Mouse (Mus musculus) embryonic fibroblast, embryonic 13.5 days (primary cell): ENCODE results near the gene Gch1. TPM values are rescaled to one million over a fixed set of nuclear protein-coding genes. Genes with fewer than 3 reads are reported as not detected.

Experiments used
- H3K27ac ChIP-seq: 2 replicates; pipeline ENCODE4 v1.5.1; 2012; ENCODE audit warnings: low read length, control low read depth, inconsistent platforms; ENCODE audit not compliant: insufficient read depth
- H3K4me1 ChIP-seq: 2 replicates; pipeline ENCODE4 v1.6.1; 2011; ENCODE audit warnings: low read length; ENCODE audit not compliant: control insufficient read depth, insufficient read depth
- H3K4me3 ChIP-seq: 2 replicates; pipeline ENCODE4 v1.5.1; 2011; ENCODE audit warnings: mild to moderate bottlenecking, control low read depth, low read length; ENCODE audit not compliant: insufficient read depth
- CTCF ChIP-seq: IDR thresholded peaks from 2 replicates; pipeline ENCODE4 v1.5.1; 2011; ENCODE audit warnings: mild to moderate bottlenecking, control low read depth, low read length, moderate library complexity, borderline replicate concordance; ENCODE audit not compliant: insufficient read depth
- POLR2A ChIP-seq: IDR thresholded peaks from 2 replicates; pipeline ENCODE4 v1.6.1; 2011; ENCODE audit warnings: low read depth, mild to moderate bottlenecking, control low read depth, low read length, moderate library complexity
- polyA plus RNA-seq: library from polyadenylated mRNA; stranded (reverse); fragments of >200 nt; gene quantifications from 2 replicates; pipeline ENCODE4 v1.2.4, GENCODE M21; 2011; ENCODE audit warnings: low read depth; ENCODE audit not compliant: missing spikeins, insufficient read length

The Gch1 gene
- polyA plus RNA-seq, 1 experiment = 3.1 TPM

DNA sequence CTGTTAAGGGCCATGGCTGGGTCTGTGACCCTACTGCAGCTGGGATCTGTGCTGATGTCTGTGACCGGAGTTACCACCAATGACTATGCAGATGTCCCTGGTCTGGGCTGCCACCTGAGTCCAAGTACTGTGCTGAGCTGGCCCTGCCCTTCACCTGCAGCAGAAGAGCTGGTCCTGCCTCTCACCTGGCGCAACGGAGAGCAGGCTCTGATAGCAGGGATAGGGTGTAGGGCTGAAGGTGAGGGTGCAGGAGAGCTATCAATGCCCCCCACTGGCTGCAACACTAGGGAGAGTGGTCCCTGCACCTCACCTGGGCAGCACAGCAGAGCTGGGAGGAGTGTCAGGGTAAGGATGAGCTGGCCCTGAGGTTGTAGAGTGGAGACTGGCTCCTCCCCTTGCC is 17.4 kb upstream of the Gch1 start:
- no peak overlapping the region for H3K4me3 ChIP-seq
- no peaks in the 10 kb centered on the region for H3K4me1 ChIP-seq
- no peak for TF ChIP-seq CTCF
- TF ChIP-seq POLR2A = no peak
- H3K27ac ChIP-seq = no peak overlapping the region

DNA sequence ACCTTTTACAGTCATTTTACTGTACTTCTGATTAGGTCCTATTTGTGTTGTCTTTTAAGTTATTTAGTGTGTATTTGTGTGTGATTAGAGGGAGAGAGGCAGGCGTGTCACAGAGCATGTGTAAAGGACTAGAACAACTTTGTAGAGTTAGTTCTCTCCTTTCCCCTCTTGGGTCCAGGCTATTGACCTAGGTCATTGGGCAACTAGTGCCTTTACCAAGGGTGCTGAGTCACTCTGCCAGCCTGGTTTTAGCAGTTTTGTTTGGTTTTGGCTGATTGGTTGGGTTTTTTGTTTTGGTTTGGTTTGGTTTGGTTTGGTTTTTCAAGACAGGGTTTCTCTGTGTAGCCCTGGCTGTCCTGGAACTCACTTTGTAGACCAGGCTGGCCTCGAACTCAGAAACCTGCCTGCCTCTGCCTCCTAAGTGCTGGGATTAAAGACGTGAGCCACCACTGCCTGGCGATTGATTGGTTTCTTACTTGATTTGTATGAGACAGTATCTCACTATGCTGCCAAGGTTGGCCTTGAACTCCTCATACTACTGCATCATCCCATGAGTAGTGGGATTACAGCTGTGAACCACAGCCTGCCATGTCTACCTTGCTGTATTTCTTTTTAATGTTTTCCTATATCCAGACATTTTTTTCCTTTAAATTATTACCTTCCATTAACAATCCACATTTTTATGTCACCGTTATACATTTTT is 16.2 kb upstream of the Gch1 start:
- TF ChIP-seq CTCF = no peak
- no peak for TF ChIP-seq POLR2A
- Histone ChIP-seq H3K4me3 (no peak overlapping the region), H3K27ac (no peak overlapping the region), H3K4me1 (no peaks in the 10 kb centered on the region)

DNA sequence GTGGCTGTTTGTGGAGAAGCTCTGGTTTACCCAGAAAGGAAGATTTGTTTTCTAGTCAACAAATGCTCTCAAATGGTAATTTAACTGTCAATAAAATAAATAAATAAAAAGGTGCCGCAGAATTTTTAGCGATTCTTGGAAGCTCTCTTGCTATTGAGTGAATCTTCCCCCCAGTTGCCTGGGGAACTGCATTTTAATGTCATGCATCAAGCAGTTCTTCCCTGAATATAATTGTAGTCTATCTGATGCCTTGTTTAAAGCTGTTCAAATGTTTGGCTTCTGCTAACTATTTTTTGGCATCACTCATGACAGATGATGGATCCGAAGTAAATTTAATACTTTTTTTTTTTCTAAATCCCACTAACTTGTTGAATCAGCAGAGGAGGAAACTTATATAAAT is 8.1 kb upstream of the Gch1 start:
- TF ChIP-seq POLR2A = no peak
- TF ChIP-seq CTCF = no peak
- H3K27ac ChIP-seq = no peak overlapping the region
- H3K4me3 ChIP-seq = no peak overlapping the region
- no peaks in the 10 kb centered on the region for H3K4me1 ChIP-seq

DNA sequence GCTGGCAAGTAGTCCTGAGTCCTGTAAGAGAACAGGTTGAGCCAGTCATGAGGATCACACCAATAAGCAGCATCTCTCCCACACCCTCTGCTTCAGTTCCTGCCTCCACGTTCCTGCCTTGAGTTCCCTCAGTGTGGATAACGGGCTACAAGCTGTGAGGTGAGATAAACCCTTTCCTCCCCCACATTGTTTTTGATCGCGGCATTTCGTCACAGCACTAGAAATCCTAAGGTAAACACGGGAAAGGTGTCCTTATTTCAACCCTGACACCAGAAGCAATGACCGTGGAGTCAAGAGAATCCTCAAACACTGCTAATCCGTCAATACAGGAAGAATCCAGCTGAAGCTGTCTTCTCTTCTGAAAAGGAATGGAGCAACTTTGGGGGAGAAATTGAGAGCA is 7.5 kb upstream of the Gch1 start:
- no peak overlapping the region for H3K27ac ChIP-seq
- H3K4me1 ChIP-seq = no peaks in the 10 kb centered on the region
- no peak overlapping the region for H3K4me3 ChIP-seq
- TF ChIP-seq POLR2A (no peak), CTCF (no peak)

DNA sequence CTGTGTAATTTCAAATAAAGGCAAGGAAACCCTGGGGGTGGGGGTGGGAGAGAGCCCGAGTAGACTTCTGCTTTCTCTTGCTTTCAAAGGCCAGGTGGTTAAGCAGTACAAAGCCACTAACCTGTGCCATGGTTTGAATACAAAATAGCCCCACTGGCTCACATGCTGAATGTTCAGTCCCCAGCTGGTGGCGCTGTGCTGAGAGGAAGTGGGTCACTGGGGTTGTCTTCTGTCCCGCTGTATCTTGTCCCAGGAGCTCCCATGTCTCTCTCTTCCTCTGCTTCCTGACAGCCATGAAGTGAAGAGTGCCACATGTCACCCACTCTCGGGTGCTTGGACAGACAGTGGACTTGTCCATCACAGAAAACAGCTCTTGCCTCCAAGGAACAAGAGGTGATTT is 4.9 kb upstream of the Gch1 start:
- Histone ChIP-seq H3K4me1 (no peaks in the 10 kb centered on the region), H3K4me3 (no peak overlapping the region), H3K27ac (no peak overlapping the region)
- TF ChIP-seq CTCF (no peak), POLR2A (no peak)

DNA sequence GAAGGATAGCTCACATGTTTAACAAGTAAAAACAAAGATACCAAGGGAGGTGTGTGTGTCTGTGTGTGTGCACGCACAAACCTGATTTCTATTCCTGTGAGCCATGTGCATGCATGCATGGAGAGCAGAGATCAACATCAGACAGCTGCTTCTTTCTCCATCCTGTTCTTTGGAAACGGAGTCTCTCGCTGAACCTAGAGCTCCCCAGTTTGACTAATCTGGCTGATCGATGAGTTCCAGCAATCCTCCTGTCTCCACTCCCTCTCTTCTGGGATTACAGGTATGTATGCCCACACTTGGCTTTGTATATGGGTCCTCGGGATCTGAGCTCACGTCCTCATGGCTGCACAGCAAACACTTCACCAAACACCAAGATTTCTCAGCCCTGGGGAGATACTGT is 4.3 kb upstream of the Gch1 start:
- TF ChIP-seq CTCF (no peak), POLR2A (no peak)
- Histone ChIP-seq H3K27ac (no peak overlapping the region), H3K4me3 (no peak overlapping the region), H3K4me1 (no peaks in the 10 kb centered on the region)

DNA sequence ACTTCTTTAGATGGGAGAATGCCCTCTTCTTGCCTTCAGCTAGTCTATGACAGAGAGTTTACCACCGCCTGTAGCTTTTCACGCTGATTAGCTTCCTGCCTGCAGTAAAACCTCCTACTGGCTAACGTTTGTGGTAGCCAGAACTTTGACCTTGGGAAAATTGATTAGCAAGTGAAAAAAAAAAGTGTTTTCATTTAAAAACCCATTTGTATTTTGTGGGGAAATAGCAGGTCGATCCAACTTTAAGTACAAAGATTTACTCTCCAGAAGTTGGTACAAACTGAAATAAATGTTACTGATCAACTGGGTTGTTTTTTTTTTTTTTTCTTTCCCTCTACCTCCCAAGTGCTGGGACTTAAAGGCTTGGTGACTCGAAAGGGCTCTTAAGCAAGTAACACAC is 2.6 kb upstream of the Gch1 start:
- TF ChIP-seq POLR2A (no peak), CTCF (no peak)
- Histone ChIP-seq H3K27ac (no peak overlapping the region), H3K4me3 (no peak overlapping the region), H3K4me1 (no peaks in the 10 kb centered on the region)

DNA sequence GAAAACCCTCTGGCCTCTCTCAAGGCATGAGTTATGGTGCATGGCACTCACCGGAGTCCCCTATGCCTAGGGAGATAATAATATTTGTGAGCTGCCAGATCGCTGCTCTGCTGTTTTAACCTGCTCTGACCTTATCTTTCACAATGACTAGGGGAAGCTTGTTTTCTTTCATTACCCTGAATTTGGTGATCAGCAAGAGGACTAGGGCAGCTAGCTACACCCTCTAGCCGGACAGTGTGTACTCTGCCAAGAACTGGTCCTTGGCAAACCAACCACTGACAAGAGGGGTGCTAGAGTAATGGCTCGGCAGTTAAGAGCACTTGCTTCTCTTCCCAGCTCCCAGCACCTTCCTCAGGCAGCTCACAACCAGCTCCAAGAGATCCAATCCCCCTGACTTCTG is 1.4 kb upstream of the Gch1 start:
- TF ChIP-seq CTCF = no peak
- no peak for TF ChIP-seq POLR2A

DNA sequence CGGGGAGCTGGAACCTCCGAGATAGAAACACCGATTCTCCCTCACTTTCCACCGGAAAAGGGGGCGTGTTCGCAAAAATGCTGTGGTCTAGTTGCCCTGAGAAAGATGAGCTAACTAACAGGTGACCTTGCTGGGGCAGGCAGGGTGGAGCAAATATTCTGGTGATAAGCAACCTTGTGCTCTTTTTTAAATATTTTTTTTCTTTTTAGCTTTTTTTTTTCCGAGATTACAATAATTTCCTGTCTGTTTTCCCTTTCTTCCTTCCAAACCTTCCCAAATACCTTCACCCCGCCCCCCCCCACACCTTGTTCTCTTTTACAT is 382 bp upstream of the Gch1 start:
- peak overlapping the region; percentile 86 for H3K4me3 ChIP-seq
- no peak overlapping the region for H3K27ac ChIP-seq
- H3K4me1 ChIP-seq = no peaks in the 10 kb centered on the region
- TF ChIP-seq POLR2A = no peak
- no peak for TF ChIP-seq CTCF

More for the DNA sequence above, 1.4 kb upstream of the Gch1 start:
- no peak overlapping the region for H3K27ac ChIP-seq
- no peaks in the 10 kb centered on the region for H3K4me1 ChIP-seq
- no peak overlapping the region for H3K4me3 ChIP-seq

DNA sequence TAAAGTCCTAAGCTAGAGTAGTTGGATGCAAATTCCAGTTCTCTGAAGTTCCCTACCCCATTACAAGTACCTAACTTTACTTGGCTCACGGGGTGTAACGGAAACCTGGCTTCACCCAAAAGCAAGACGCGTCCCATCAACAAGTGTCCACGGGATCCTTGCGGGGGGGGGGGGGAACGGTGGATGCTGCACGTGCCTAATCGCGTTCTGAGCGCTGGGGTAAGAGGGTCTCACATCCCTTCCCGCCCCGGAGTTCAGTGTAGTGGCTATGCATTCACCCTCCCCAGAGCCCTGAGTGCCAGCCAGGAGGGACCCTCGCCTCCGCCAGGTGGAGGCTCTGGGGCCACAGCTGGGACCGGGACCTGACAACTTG is 752 bp downstream of the Gch1 start:
- no peak overlapping the region for H3K27ac ChIP-seq
- H3K4me1 ChIP-seq = no peaks in the 10 kb centered on the region
- TF ChIP-seq CTCF (no peak), POLR2A (no peak)
- H3K4me3 ChIP-seq = peak overlapping the region; percentile 86

DNA sequence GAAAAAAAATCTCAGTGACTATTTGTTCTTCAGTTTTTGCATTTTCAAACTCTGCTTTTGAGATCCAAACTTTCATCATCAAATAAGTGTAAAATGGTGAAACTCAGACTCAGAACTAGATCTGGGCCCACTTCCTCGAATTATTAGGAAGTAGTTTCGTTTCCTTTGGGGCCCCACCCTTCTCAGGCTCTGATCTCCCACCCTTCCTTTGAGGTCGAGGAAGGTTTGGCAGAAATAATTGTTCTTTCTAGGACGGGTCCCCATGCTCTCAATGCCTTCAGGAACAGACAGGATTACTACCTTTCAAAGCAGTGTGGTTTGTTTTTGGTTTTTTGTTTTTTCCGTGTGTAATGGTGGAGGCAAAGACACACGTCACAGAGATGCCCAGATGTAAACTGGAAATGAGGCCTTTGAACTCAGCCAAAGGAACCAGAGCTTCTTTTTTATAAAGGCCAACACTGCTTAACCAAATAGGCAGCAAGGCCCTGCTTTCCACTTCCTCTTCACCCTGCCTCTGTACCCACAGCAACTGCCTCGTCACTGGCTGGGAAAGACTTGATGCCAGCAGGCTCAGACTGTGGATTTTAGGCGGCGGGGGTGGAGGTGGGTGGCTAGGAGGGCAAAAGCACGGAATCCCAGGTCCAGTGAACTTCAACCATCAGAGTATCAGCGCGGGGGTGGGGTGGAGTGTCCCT is 1.4 kb downstream of the Gch1 start:
- TF ChIP-seq CTCF = no peak
- TF ChIP-seq POLR2A = no peak
- H3K27ac ChIP-seq = no peak overlapping the region
- no peak overlapping the region for H3K4me3 ChIP-seq

DNA sequence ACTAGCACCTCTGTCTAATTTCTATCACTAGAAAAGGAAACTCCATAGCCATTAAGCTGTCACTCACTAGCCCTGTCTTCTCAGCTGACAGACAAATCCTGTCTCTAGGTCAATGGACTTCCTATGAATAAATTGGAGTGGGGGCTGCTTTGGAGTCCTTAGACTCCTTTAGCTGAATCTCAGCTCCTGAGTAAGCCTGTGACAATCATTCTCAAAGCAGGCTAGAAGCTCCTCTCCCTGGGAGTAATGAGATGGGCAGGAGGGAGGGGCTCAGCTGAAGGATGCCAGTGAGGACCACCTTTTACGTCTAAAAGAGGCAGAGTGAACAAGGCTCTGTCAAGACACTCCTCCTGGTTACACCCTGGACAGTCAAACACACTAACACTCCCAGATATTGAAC is 2.0 kb downstream of the Gch1 start:
- Histone ChIP-seq H3K4me3 (no peak overlapping the region), H3K4me1 (no peaks in the 10 kb centered on the region), H3K27ac (no peak overlapping the region)
- no peak for TF ChIP-seq CTCF
- TF ChIP-seq POLR2A = no peak

More for the DNA sequence above, 1.4 kb downstream of the Gch1 start:
- no peaks in the 10 kb centered on the region for H3K4me1 ChIP-seq
